Mouse (Mus musculus): Measurements from ENCODE around the gene Chrnb2.

Gene Chrnb2

GRCm38 (mm10) chr3:89714359-89715206 is 49.8 kb downstream of the Chrnb2 start, which contains the start of gene Adar:
Gene Adar, plus strand, starts transcription at chr3:89715022.
- peak; percentile 93 for DNase-seq (ENCODE audit: low read depth)

GRCm38 (mm10) chr3:89704064-89704463 is 60.4 kb downstream of the Chrnb2 start:
- peak; percentile 12 for DNase-seq (ENCODE audit: low read depth)

- peak; percentile 77 for DNase-seq (ENCODE audit: low read depth)
Observed at GRCm38 (mm10) chr3:89703596-89703995, 60.8 kb downstream of the Chrnb2 start.

GRCm38 (mm10) chr3:89700461-89700860 is 64.0 kb downstream of the Chrnb2 start:
- DNase-seq (ENCODE audit: low read depth), result no peak

- DNase-seq (ENCODE audit: low read depth), result no peak
Observed at GRCm38 (mm10) chr3:89698958-89699357, 65.5 kb downstream of the Chrnb2 start.

All from NIH3T3 (cell line).